Mouse (Mus musculus) erythroblast, adult 5-6 weeks (primary cell): ENCODE measurements around the gene Ddx46. TPM values are rescaled to one million over a fixed set of nuclear protein-coding genes. Genes with fewer than 3 reads are reported as not detected.

Experiments used
- ATAC-seq: replicated peaks from 2 replicates; pipeline ENCODE4 v1.8.0; 2016; ENCODE audit warnings: moderate number of reproducible peaks, mild to moderate bottlenecking, moderate TSS enrichment, inconsistent platforms; ENCODE audit not compliant: poor library complexity, low FRiP score, severe bottlenecking
- total RNA-seq, 2 experiments: library from RNA; stranded (forward) in 1 of 2; stranded (reverse) in 1 of 2; fragments of 150-400 nt in 1 of 2; fragments of 200-764, 138-1000 nt in 1 of 2; gene quantifications; 2 replicates each; pipeline versions ENCODE4 v1.2.3 to v1.2.4; 2015 to 2017; ENCODE audit warnings: low replicate concordance in 2 of 2

Ddx46 gene
- total RNA-seq, 2 experiments from 2014 or later = 35.4 to 36.6 TPM

DNA sequence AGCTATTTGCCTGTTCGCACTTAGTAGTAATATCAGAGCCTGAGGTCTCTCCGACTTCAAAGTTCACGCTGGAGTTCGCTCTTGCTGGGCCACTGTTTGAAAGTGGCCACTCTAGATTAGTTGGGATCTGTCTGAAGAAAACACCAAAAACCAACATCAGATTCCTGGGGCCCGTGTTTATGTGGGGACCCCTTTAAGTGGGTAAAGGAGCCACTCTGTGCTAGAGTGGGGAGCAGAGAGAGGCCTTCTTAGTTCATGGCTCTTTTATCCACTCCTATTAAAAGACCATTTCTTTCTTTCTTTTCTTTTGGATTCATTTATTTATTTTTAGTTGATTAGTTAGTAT is 80.3 kb downstream of the Ddx46 start:
- peak; percentile 25 for ATAC-seq

DNA sequence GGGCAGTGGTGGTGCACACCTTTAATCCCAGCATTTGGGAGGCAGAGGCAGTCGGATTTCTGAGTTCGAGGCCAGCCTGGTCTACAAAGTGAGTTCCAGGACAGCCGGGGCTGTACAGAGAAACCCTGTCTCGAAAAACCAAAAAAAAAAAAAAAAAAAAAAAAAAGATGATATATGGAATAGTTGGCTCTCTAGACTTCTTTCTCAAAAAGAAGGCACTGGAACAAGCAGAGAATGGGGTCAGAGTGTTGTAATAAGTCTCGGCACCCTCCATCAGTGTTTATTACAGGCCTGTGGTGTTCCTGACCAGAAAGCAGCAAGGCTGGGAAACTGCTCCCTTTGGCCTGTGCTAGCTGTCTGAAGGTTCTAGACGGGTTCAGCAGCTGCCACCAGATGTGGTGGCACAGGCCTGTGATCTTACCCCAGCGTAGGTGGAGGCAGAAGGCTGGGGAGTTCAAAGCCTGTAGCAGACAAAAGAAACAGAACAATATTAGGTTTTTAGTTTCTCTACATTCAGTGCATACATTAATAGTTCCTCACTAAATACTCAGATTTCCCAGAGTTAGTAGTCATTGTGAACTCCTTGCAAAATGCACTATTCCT is 81.2 kb downstream of the Ddx46 start:
- ATAC-seq = no peak

DNA sequence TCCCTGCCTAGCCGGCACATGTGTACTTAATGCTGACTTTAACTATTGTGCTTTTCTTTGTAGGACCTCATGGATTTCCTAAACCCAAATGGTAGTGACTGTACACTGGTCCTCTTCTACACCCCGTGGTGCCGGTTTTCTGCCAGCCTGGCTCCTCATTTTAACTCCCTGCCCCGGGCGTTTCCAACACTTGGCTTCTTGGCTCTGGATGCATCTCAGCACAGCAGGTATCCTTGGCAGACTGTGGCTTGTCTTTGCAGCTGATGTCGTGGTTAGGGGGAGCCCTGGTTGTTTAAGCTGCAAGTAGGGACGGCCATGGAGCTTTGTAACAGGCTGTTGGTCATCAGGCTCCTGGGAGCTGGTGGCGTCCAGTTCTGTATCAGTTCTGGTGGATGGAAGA is 86.7 kb downstream of the Ddx46 start:
- ATAC-seq = no peak

DNA sequence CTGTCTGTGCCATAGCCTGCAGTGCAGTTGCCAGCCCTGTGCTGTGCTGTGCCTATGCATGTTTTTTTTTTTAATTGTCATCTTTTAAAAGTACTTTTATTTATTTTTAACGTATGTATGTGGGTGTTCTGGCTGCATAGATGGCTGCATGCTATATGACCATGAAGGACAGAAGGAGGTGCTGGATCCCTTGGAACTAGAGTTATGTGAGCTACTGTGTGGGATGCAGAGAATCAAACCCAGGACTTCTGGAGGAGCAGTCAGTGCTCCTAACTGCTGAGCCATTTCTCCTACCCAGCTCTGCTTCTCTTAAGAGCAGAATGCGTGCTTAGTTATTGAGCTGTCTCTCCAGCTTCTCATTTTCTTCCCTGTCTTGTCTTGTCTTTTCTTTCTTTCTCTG is 87.2 kb downstream of the Ddx46 start:
- ATAC-seq = no peak

DNA sequence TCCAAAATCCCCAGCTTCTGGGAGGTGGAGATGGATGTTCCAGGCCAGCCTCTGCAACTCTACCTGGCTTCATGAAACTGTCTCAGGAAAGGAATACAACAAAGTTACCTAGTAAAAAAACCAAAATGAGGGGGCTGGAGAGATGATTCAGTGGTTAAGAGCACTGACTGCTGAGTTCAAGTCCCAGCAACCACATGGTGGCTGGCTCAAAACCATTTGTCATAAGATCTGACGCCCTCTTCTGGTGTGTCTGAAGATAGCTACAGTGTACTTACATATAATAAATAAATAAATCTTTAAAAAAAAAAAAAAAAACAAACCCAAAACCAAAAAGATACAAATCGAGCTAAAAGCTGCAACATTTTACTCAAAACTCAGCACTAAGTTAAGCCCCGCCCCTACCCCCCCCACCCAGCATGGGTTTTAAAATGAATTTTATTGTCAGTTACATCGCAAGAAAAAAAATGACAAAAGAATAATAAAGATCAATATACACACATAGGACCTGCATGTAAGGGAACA is 91.8 kb downstream of the Ddx46 start:
- ATAC-seq = no peak

DNA sequence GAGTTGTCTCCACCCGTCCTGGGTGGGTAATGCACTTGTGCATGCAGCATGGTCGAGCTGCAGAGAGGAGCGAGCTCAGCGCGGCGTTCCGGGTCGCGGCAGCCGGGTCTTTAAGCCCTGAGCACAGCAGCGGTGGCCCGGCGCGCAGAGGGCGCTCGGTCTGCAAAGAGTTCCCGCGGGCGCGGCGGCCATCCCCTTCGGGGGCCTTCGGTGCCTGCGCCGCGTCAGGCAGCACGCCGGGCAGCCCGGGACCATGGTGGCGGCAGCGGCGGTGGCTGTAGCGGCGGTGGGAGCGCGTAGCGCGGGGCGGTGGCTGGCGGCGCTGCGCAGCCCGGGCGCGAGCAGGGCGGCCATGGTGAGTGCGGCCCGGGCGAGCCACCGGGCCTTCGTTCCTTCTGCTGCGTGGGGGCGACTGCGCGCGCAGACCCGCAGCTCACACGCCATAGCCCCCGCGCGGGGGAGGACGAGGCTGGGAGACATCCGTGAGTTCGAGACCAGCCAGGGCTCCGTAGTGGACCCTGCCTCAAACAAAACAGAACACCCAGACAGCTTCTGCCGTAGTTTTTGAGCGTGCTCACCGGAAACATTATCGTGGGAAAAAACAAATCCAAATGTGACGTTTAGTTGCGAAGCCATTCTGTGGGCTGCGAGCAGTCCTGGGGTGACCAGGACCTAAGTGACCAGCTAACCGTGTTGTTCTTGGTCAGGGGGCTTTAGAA is 92.5 kb downstream of the Ddx46 start, which contains the start of gene Pcbd2:
TSS of gene Pcbd2 (plus strand) at position 249 of the 719 bp plus-strand sequence.
- peak; percentile 91 for ATAC-seq

DNA sequence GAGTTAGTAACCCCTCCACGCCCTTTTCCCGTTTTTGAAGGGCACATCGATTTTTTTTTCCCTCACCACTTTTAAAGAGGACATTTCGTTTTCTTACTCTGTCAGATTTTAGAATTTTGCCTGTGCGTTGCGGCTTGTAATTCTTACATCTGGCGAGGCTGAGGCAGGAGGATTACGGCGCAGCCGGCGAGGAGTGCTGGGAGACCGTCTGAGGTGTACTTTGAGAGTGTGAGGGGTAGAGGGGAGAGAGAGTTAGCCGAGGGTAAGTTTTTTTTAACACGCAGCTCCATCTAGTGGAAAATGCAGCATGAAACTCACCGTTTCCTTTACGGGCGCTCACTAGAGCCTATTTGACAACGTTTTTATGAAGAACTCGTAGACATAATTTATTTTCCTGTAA is 93.0 kb downstream of the Ddx46 start:
- ATAC-seq = peak; percentile 90

DNA sequence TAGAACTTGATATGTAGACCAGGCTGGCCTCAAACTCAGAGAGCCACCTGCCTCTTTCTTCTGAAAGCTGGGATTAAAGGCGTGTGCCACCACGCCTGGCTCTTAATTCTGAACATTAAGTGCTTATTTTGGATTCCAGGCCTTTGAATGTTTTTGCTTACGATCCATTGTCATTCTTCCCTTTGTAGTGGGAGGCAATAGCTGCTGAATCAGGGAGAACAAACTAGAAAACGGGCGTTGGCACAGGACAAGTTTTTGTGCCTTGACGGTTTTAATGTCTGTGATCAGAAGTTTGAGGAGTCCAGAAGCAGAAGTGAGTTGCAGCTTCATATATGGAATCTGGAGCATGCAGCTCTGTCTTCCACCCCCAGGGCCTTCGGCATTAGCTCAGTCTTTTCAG is 95.9 kb downstream of the Ddx46 start:
- ATAC-seq = no peak

Other genes starting within 250 kb of the Ddx46 start
- not detected in 2 replicates for gene Slc34a1, start 236.8 kb upstream of the Ddx46 start, total RNA-seq (2015; ENCODE audit: low replicate concordance)
- gene Slc34a1, start 236.8 kb upstream of the Ddx46 start, total RNA-seq (2017; ENCODE audit: low replicate concordance) = not detected in 2 replicates
- not detected in 2 replicates for gene Pfn3, start 219.8 kb upstream of the Ddx46 start, total RNA-seq (2015; ENCODE audit: low replicate concordance)
- gene Pfn3, start 219.8 kb upstream of the Ddx46 start, total RNA-seq (2017; ENCODE audit: low replicate concordance) = not detected in 2 replicates
- not detected in 2 replicates for gene F12, start 208.2 kb upstream of the Ddx46 start, total RNA-seq (2015; ENCODE audit: low replicate concordance)
- gene F12, start 208.2 kb upstream of the Ddx46 start, total RNA-seq (2017; ENCODE audit: low replicate concordance) = not detected in 2 replicates
- gene Grk6, start 190.0 kb upstream of the Ddx46 start, total RNA-seq (2015; ENCODE audit: low replicate concordance) = 24.2 and 25.2 TPM in 2 replicates
- 33.4 and 38.2 TPM in 2 replicates for gene Grk6, start 190.0 kb upstream of the Ddx46 start, total RNA-seq (2017; ENCODE audit: low replicate concordance)
- gene Prr7, start 170.8 kb upstream of the Ddx46 start, total RNA-seq (2015; ENCODE audit: low replicate concordance) = not detected in 2 replicates
- gene Prr7, start 170.8 kb upstream of the Ddx46 start, total RNA-seq (2017; ENCODE audit: low replicate concordance) = not detected in 2 replicates
- gene Dbn1, start 146.9 kb upstream of the Ddx46 start, total RNA-seq (2015; ENCODE audit: low replicate concordance) = 0.42 TPM in 1 of 2 replicates, not detected in the other
- gene Dbn1, start 146.9 kb upstream of the Ddx46 start, total RNA-seq (2017; ENCODE audit: low replicate concordance) = not detected in 2 replicates
- gene Pdlim7, start 121.4 kb upstream of the Ddx46 start, total RNA-seq (2015; ENCODE audit: low replicate concordance) = 1.7 and 1.9 TPM in 2 replicates
- 2.4 and 2.9 TPM in 2 replicates for gene Pdlim7, start 121.4 kb upstream of the Ddx46 start, total RNA-seq (2017; ENCODE audit: low replicate concordance)
- 11.9 and 19.2 TPM in 2 replicates for gene Dok3, start 105.7 kb upstream of the Ddx46 start, total RNA-seq (2015; ENCODE audit: low replicate concordance)
- 12.5 and 12.9 TPM in 2 replicates for gene Dok3, start 105.7 kb upstream of the Ddx46 start, total RNA-seq (2017; ENCODE audit: low replicate concordance)
- 1.3 and 3.6 TPM in 2 replicates for gene Ddx41, start 98.4 kb upstream of the Ddx46 start, total RNA-seq (2015; ENCODE audit: low replicate concordance)
- 14.1 and 17.6 TPM in 2 replicates for gene Ddx41, start 98.4 kb upstream of the Ddx46 start, total RNA-seq (2017; ENCODE audit: low replicate concordance)
- 35.9 and 38.6 TPM in 2 replicates for gene Fam193b, start 63.9 kb upstream of the Ddx46 start, total RNA-seq (2015; ENCODE audit: low replicate concordance)
- 18.0 and 23.7 TPM in 2 replicates for gene Fam193b, start 63.9 kb upstream of the Ddx46 start, total RNA-seq (2017; ENCODE audit: low replicate concordance)
- 16.3 and 23.4 TPM in 2 replicates for gene Tmed9, start 61.3 kb upstream of the Ddx46 start, total RNA-seq (2015; ENCODE audit: low replicate concordance)
- 25.1 and 34.2 TPM in 2 replicates for gene Tmed9, start 61.3 kb upstream of the Ddx46 start, total RNA-seq (2017; ENCODE audit: low replicate concordance)
- 0.77 and 0.84 TPM in 2 replicates for gene B4galt7, start 35.1 kb upstream of the Ddx46 start, total RNA-seq (2015; ENCODE audit: low replicate concordance)
- 0.42 and 4.3 TPM in 2 replicates for gene B4galt7, start 35.1 kb upstream of the Ddx46 start, total RNA-seq (2017; ENCODE audit: low replicate concordance)
- 12.9 and 14.6 TPM in 2 replicates for gene Caml, start 12.0 kb upstream of the Ddx46 start, total RNA-seq (2015; ENCODE audit: low replicate concordance)
- gene Caml, start 12.0 kb upstream of the Ddx46 start, total RNA-seq (2017; ENCODE audit: low replicate concordance) = 6.4 and 26.3 TPM in 2 replicates
- 15.2 and 23.6 TPM in 2 replicates for gene B230219D22Rik, start 58.1 kb downstream of the Ddx46 start, total RNA-seq (2015; ENCODE audit: low replicate concordance)
- gene B230219D22Rik, start 58.1 kb downstream of the Ddx46 start, total RNA-seq (2017; ENCODE audit: low replicate concordance) = 15.1 and 19.1 TPM in 2 replicates
- 10.4 and 11.5 TPM in 2 replicates for gene Txndc15, start 79.6 kb downstream of the Ddx46 start, total RNA-seq (2015; ENCODE audit: low replicate concordance)
- 4.2 and 7.0 TPM in 2 replicates for gene Txndc15, start 79.6 kb downstream of the Ddx46 start, total RNA-seq (2017; ENCODE audit: low replicate concordance)
- 12.5 TPM in 1 of 2 replicates, not detected in the other for gene Pcbd2, start 92.3 kb downstream of the Ddx46 start, total RNA-seq (2015; ENCODE audit: low replicate concordance)
- gene Pcbd2, start 92.3 kb downstream of the Ddx46 start, total RNA-seq (2017; ENCODE audit: low replicate concordance) = 11.2 and 24.4 TPM in 2 replicates
- not detected in 2 replicates for gene Catsper3, start 149.5 kb downstream of the Ddx46 start, total RNA-seq (2015; ENCODE audit: low replicate concordance)
- not detected in 2 replicates for gene Catsper3, start 149.5 kb downstream of the Ddx46 start, total RNA-seq (2017; ENCODE audit: low replicate concordance)
- gene Pitx1, start 201.2 kb downstream of the Ddx46 start, total RNA-seq (2015; ENCODE audit: low replicate concordance) = 0.58 TPM in 1 of 2 replicates, not detected in the other
- not detected in 2 replicates for gene Pitx1, start 201.2 kb downstream of the Ddx46 start, total RNA-seq (2017; ENCODE audit: low replicate concordance)